Mouse (Mus musculus) CH12.LX (cell line): Measurements from ENCODE around the gene Gbx1. TPM values are rescaled to one million over a fixed set of nuclear protein-coding genes. Genes with fewer than 3 reads are reported as not detected.
"Not testable (repeated sequence)": the region's sequence is repeated elsewhere in the genome, so short reads cannot be mapped to it uniquely, and the experiment has no call there.

Source experiments
- DNase-seq: peaks from one replicate; pipeline ENCODE4 v3.0.0-alpha.2; 2013; ENCODE audit errors: extremely low read depth
- H3K27ac ChIP-seq: 2 replicates; pipeline ENCODE4 v1.5.1; 2012; ENCODE audit warnings: low read depth, mild to moderate bottlenecking, control low read depth, moderate library complexity; ENCODE audit not compliant: insufficient read depth
- H3K27me3 ChIP-seq: replicated peaks from 2 replicates; pipeline ENCODE3; 2012; ENCODE audit warnings: inconsistent platforms
- H3K36me3 ChIP-seq, 2 experiments: replicated peaks in 1 of 2; 2 replicates each; pipeline versions ENCODE3 to v1.6.1; 2012; ENCODE audit warnings: inconsistent platforms in 1 of 2, low read length in 1 of 2, mild to moderate bottlenecking in 1 of 2, mixed read lengths in 1 of 2, moderate library complexity in 1 of 2; ENCODE audit not compliant: control insufficient read depth in 1 of 2, insufficient read depth in 1 of 2
- H3K4me1 ChIP-seq, 2 experiments: 2 replicates each; pipeline ENCODE4 v1.6.1; 2012; ENCODE audit warnings: inconsistent platforms in 1 of 2, moderate library complexity in 1 of 2; ENCODE audit not compliant: insufficient read depth in 2 of 2, control insufficient read depth in 1 of 2
- H3K4me2 ChIP-seq: 2 replicates; pipeline ENCODE4 v1.6.1; 2012; ENCODE audit warnings: low read depth, mild to moderate bottlenecking, control low read depth; ENCODE audit not compliant: poor library complexity, insufficient read depth, severe bottlenecking
- H3K4me3 ChIP-seq, 3 experiments: fragments of 150-350 bp in 1 of 3; sonication (generic) in 1 of 3; replicated peaks in 1 of 3; 2 replicates each; pipeline versions ENCODE3 to v1.5.1; 2011 to 2012; ENCODE audit warnings: low read depth in 2 of 3, low read length in 2 of 3, mild to moderate bottlenecking in 2 of 3, moderate library complexity in 2 of 3, control low read depth in 1 of 3, improper control_type of control experiment in 1 of 3, inconsistent platforms in 1 of 3, mixed read lengths in 1 of 3; ENCODE audit not compliant: poor library complexity in 1 of 3
- H3K79me2 ChIP-seq: replicated peaks from 2 replicates; pipeline ENCODE4 v1.6.1; 2012; ENCODE audit warnings: mild to moderate bottlenecking, moderate library complexity; ENCODE audit not compliant: control insufficient read depth, poor library complexity, insufficient read depth, severe bottlenecking; ENCODE audit errors: extremely low read depth
- H3K9ac ChIP-seq: 2 replicates; pipeline ENCODE4 v1.6.1; 2012; ENCODE audit warnings: low read depth, mild to moderate bottlenecking, control low read depth, moderate library complexity; ENCODE audit not compliant: insufficient read depth
- H3K9me3 ChIP-seq: replicated peaks from 2 replicates; pipeline ENCODE3; 2012; ENCODE audit warnings: low read length, inconsistent platforms, mixed read lengths
- CHD1 ChIP-seq: IDR thresholded peaks from 2 replicates; pipeline ENCODE4 v1.6.1; 2012; ENCODE audit warnings: low read depth, low read length, improper control_type of control experiment, inconsistent platforms
- CHD2 ChIP-seq: IDR thresholded peaks from 2 replicates; pipeline ENCODE4 v1.6.1; 2011; ENCODE audit warnings: low read length, improper control_type of control experiment
- CTCF ChIP-seq, 2 experiments: IDR thresholded peaks in 1 of 2; conservative IDR thresholded peaks in 1 of 2; 2 replicates each; pipeline ENCODE4 v1.5.1; 2011 to 2012; ENCODE audit warnings: low read depth in 2 of 2, low read length in 2 of 2, improper control_type of control experiment in 1 of 2, inconsistent platforms in 1 of 2, mild to moderate bottlenecking in 1 of 2, moderate library complexity in 1 of 2
- GABPA ChIP-seq: IDR thresholded peaks from 2 replicates; pipeline ENCODE4 v1.6.1; 2012; ENCODE audit warnings: low read depth, low read length, improper control_type of control experiment, inconsistent platforms; ENCODE audit not compliant: insufficient replicate concordance
- JUN ChIP-seq: IDR thresholded peaks from 2 replicates; pipeline ENCODE4 v1.6.1; 2011; ENCODE audit warnings: low read depth, mild to moderate bottlenecking, low read length, improper control_type of control experiment, moderate library complexity; ENCODE audit not compliant: insufficient read depth
- JUND ChIP-seq: conservative IDR thresholded peaks from 2 replicates; pipeline ENCODE4 v1.6.1; 2011; ENCODE audit warnings: low read depth, low read length, improper control_type of control experiment
- MAZ ChIP-seq: IDR thresholded peaks from 2 replicates; pipeline ENCODE4 v1.6.1; 2012; ENCODE audit warnings: low read depth, mild to moderate bottlenecking, inconsistent platforms, low read length, improper control_type of control experiment, moderate library complexity
- MXI1 ChIP-seq: IDR thresholded peaks from 2 replicates; pipeline ENCODE4 v1.6.1; 2011; ENCODE audit warnings: mild to moderate bottlenecking, low read depth, low read length, improper control_type of control experiment
- PAX5 ChIP-seq: IDR thresholded peaks from 2 replicates; pipeline ENCODE4 v1.6.1; 2012; ENCODE audit warnings: low read length, inconsistent platforms, mixed read lengths
- POLR2AphosphoS2 ChIP-seq: IDR thresholded peaks from 2 replicates; pipeline ENCODE4 v1.6.1; 2011; ENCODE audit warnings: low read depth, low read length, improper control_type of control experiment
- RAD21 ChIP-seq: IDR thresholded peaks from 2 replicates; pipeline ENCODE4 v1.6.1; 2011; ENCODE audit warnings: low read depth, mild to moderate bottlenecking, low read length, improper control_type of control experiment, moderate library complexity
- RCOR1 ChIP-seq: conservative IDR thresholded peaks from 2 replicates; pipeline ENCODE4 v1.6.1; 2012; ENCODE audit warnings: low read depth, mild to moderate bottlenecking, inconsistent platforms, low read length, improper control_type of control experiment
- UBTF ChIP-seq: IDR thresholded peaks from 2 replicates; pipeline ENCODE4 v1.6.1; 2012; ENCODE audit warnings: low read depth, mild to moderate bottlenecking, inconsistent platforms, low read length, improper control_type of control experiment, moderate library complexity
- USF1 ChIP-seq: IDR thresholded peaks from 2 replicates; pipeline ENCODE4 v1.6.1; 2014; ENCODE audit warnings: low read depth, mild to moderate bottlenecking, inconsistent platforms, low read length, improper control_type of control experiment
- dilution Hi-C: fragments of 300-500 bp; cut with MboI; formaldehyde crosslinking; loops from 2 replicates; pipeline ENCODE4 v1.14.3; 2020; ENCODE audit warnings: low sequenced_read_pairs; ENCODE audit not compliant: extremely low pct_unique_long_range_greater_than_20kb, extremely low pct_ligation_motif_present
- in situ Hi-C: fragments of 300-500 bp; cut with MboI; formaldehyde crosslinking; loops from 3 replicates; pipeline ENCODE4 v1.14.3; 2019; ENCODE audit warnings: low sequenced_read_pairs, low pct_ligation_motif_present, low pct_unique_long_range_greater_than_20kb, mixed read lengths
- polyA plus RNA-seq: library from polyadenylated mRNA; unstranded; fragments of >175 nt; gene quantifications from 2 replicates; pipeline ENCODE4 v1.2.1, GENCODE M21; 2012; ENCODE audit warnings: low read depth; ENCODE audit not compliant: insufficient read length
- total RNA-seq, 2 experiments: library from RNA; depleted of rRNA; stranded (reverse); fragments of 300-350 nt in 1 of 2; fragments of >200 nt in 1 of 2; gene quantifications; 2 replicates each; pipeline ENCODE4 v1.2.3; 2012 to 2014

Gene Gbx1
- total and polyA plus RNA-seq, 3 experiments = 0.08 to 0.13 TPM; not detected in 1

DNA sequence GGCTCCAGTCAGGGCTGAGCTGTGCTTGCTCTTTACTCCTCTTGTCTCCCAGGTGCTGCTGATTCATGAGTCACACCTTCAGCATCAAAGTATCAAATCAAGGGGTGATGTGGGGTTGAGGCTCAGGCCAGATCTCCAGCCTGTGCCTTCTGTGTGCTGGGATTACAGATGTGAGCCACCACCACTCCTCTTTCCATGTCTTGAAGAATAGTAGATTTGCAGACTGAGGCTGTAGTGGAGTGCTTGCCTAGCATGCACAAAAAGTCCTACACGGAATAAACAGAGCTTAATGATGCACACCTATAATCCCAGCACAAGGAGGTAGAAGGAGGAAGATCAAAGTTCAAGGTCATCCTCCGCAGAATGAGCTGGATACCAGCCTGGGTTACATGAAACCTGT, 29.7 kb upstream of the Gbx1 start, which contains the start of gene 4931409K22Rik:
Gene 4931409K22Rik, minus strand, starts transcription at position 101 of the 400 bp plus-strand sequence.
- Histone ChIP-seq H3K4me1 (peaks cover 3 to 11% of the 10 kb centered on the region in 2 experiments; a peak in 2 of 4 replicates), H3K79me2 (no peaks in the 10 kb centered on the region), H3K27ac (no peak within 1 kb of the TSS; the same call in 1 of the 2 replicates)
- in situ Hi-C loops = no loop called here
- DNase-seq = no peak
- TF ChIP-seq CTCF (conservative IDR thresholded peaks at IDR 0.05 in 1 of 2, IDR thresholded peaks at IDR 0.05 in 1 of 2; ENCODE audit: low read depth in 2 of 2, low read length in 2 of 2) = no peak
- TF ChIP-seq MAZ = no peak
- no peak for TF ChIP-seq UBTF
- no peak for TF ChIP-seq GABPA
- TF ChIP-seq JUND = no peak
- no peak for TF ChIP-seq RCOR1
- TF ChIP-seq USF1 = no peak
- TF ChIP-seq MXI1 = no peak
- TF ChIP-seq POLR2AphosphoS2 = no peak
- no peak for TF ChIP-seq CHD1
- TF ChIP-seq CHD2 = no peak
- no peak for TF ChIP-seq RAD21
- no peak for TF ChIP-seq PAX5
- no peak for TF ChIP-seq JUN
- TF ChIP-seq, all 38 proteins: peak for 0
- H3K4me2 ChIP-seq = no peak within 1 kb of the TSS
- no peak within 1 kb of the TSS for H3K9ac ChIP-seq
- H3K27me3 ChIP-seq = peaks cover 19% of the 10 kb centered on the region
- H3K36me3 ChIP-seq = no peaks in the 10 kb centered on the region
- dilution Hi-C loops = no loop called here
- H3K4me3 ChIP-seq = no peak within 1 kb of the TSS
- H3K9me3 ChIP-seq = peaks cover 3% of the 10 kb centered on the region

DNA sequence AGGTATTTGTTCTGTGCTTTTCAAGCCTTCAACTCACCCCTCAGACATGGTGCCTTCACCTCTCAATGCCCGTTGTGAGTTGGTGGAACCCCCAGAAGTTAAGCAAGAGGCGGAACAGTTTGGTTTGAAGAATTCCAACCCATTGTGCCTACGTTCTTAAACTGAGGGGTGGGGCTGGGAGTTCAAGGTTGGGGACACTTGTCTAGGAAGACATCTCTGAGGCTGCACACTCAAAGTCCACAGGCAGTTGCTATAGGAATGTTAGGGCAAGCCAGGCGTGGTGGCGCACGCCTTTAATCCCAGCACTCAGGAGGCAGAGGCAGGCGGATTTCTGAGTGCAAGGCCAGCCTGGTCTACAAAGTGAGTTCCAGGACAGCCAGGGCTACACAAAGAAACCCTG, 28.3 kb upstream of the Gbx1 start:
- H3K79me2 ChIP-seq, H3K27ac ChIP-seq, in situ Hi-C loops, dilution Hi-C loops, H3K4me3 ChIP-seq, H3K36me3 ChIP-seq, H3K9me3 ChIP-seq, DNase-seq, H3K4me2 ChIP-seq, H3K9ac ChIP-seq: not testable (repeated sequence)
- Histone ChIP-seq H3K27me3 (peaks cover 31% of the 10 kb centered on the region), H3K4me1 (peaks cover 3 to 11% of the 10 kb centered on the region in 2 experiments; a peak in 2 of 4 replicates)
